Mouse (Mus musculus) T-helper 2 cell (primary cell): ENCODE data around the gene Ace3.
"Not testable (repeated sequence)": the region's sequence is repeated elsewhere in the genome, so short reads cannot be mapped to it uniquely, and the experiment has no call there.

Source experiments
- in situ Hi-C: fragments of 300-600 bp; cut with MboI, MseI; formaldehyde crosslinking; loops from one replicate; pipeline ENCODE4 v1.15.1; 2025; ENCODE audit warnings: high pct_unique_total_duplicates

The Ace3 gene

DNA sequence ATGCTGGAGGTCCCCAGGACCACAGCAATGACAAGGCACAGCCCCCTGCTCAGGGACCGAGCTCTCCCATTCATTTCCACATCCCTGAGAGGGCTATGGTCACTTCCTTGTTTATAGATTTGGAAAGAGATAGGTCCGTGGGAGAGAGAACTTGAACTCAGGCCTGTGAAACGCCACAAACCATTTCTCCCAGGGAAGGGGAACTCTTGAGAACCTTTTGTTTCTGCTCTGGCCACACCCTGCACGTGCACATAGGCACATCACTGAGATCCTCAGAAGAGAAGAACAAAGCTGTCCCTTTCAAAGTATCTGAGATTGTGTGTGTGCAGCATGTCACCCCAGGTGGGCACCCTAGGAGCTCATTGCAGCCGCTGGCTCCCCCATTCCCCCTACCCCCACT is 15.8 kb upstream of the Ace3 start:
- in situ Hi-C loops = no loop called here

DNA sequence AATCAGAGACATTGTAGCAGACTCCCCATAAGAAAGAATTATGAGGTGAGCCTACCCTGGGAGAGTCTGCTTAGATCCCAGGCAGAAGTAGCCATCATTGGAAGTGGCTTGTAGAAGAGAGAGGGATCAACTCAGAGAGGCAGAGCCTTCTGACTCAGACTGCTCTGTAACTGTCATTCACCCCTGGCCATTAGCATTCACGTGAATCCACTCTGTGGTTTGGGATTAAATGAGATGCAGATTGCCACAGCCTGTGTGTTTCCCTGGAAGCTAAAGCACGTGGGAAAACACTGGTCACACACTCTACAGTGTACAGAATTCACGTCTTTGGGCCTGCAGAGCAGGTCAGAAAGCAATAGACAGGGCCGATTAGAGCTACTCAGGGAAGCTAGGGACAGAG is 10.0 kb upstream of the Ace3 start:
- in situ Hi-C loops = no loop called here

DNA sequence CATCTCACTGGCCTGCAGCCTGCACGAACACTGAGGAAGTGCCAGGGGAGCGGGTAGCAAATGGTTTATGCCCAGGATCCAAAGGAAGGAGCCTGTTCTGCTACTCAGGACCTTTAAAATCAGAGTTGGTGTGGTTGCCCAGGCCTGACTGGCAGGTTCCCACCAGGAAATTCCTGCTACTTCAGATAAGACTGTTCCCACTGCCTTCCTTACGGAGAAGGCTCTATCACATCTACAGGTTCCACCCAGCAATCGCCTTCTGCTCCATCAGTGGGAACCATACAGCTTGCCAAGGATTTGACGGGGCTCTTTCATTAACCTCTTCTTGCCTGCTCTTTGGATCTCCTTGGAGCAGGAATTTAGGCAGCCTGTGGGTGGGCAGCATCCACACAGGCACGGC is 7.0 kb upstream of the Ace3 start:
- in situ Hi-C loops = no loop called here

DNA sequence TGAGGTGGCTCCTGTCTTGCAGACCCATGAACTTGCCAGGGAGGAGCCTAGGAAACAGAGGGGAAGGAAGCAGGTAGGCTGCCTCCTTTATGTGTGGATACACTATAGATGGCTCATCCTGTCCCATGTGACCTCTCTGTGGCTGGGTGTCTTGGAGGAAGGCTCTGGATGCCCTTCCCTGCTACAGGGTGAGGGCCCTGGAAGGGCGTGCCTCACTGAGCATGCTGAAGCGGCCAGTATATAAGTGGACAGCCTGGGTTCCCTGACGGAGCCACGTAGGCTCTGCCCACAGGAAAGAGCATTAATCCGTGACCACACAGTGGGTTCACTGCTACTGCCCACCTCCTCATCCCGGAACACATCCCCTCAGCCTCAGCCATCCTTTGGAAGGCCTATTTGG is 5.0 kb upstream of the Ace3 start:
- in situ Hi-C loops = no loop called here

DNA sequence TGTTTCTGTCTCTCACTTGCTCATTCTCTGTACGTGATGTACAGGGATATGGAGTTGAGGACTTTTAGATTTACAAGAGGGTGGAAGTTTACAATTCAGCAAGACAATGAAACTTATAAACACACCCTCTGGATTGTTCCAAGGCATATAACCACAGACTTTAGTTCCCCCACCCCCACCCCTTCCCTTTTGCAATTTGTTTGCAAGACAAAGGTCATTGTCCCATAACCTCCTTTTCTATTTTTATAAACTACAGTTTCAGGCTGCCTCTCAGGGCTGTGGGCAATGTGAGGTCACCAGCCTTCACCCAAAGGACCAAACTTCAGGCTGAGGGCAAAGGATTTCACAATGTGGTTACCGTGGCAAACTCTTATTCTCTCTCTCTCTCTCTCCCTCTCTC is 4.2 kb upstream of the Ace3 start:
- in situ Hi-C loops = no loop called here

DNA sequence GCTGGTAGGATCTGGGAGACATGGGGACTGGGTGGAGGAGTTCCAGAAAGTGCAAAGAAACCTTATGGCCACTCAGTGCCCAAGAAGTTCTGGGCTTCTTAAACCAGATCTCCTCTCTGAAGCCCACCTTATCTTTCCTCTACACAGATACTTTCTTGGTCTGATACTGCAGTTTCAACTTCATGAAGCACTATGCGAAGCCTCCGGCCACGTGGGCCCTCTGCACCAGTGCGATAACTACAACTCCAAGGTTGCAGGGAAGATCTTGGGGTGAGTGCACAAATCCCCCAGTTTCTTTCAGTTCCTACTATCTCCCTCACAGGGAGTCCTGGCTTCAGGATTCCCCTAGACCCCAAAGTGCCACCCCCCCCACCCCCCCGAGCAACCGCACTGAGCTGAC is 5.6 kb downstream of the Ace3 start:
- in situ Hi-C loops = no loop called here

DNA sequence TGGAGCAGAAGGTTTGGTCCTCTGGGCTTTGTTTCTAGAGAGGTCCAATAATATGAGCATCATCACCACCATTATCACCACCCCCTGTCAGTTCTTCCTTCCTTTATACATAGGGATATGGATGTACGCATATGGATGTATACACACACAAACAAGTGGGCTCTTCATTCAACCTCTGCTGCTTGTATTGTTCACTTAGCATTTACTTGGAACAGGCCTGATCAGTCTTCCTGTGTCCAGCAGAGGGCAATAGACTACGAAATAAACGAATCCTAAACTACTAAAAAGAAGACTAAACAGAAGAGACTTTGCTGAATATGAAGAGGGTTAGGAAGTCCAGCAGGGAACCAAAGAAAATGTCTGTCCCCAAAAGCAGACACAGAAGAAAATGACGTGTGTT is 7.2 kb downstream of the Ace3 start:
- in situ Hi-C loops = no loop called here

DNA sequence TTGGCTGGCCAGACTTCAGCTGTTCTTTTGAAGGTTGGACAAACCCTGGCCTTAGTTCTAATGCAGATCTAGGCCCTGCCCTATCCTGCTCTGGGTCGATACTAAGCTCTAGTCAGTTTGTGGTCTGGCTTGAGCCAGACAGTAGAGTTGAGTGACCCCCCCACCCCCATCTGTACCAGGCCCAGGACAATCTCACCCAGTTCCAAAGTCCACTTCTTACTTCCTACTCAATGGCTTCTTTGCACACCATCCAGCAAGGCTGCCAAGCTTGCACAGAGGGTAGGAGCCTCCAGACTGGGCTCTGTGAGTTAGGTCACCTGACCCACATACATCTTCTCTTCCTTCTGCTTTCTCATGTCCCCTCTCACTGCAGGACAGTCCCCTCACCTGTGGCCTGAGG is 10.1 kb downstream of the Ace3 start:
- in situ Hi-C loops = no loop called here

DNA sequence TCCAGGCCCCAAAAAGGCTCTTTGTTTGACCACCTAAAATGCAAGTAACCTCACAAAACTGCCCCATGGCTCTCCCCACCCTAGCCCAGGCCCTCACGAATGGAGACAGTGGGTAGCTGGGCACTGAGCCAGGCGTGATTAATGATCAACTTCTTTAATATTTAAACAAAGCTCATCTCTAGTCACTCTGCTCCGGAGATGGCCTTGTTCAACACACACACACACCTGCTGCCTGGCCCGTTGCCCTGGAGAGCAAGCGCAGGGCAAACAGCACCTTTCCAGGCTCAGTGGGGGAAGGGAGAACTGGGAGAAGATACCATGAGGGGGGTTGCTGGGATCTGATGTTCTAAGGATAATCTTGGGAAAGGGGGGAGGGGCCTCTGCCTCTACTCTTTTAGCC is 11.5 kb downstream of the Ace3 start:
- in situ Hi-C loops = no loop called here

DNA sequence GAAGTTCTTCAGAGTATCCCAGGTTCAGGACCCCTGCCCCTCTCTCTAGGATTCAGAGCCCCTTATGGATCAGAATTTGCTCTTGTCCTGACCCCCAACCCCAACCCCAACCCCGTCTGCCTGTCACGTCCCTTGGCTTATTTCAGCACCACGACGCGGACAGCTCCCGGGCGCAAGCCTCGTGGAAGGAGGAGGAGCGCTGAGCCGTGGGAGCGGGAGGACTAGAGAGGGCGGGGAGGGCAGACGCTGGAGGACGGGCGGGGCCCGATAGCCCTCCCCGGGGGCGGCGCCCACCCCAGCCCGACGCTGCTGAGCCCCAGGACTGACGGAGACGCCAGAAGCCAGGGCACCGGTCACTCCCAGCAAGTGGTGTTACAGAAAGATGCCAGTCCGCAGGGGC is 13.3 kb downstream of the Ace3 start, which contains the start of gene Kcnh6:
Gene Kcnh6, plus strand, starts transcription at position 304 of the 400 bp plus-strand sequence.
- in situ Hi-C loops = no loop called here

DNA sequence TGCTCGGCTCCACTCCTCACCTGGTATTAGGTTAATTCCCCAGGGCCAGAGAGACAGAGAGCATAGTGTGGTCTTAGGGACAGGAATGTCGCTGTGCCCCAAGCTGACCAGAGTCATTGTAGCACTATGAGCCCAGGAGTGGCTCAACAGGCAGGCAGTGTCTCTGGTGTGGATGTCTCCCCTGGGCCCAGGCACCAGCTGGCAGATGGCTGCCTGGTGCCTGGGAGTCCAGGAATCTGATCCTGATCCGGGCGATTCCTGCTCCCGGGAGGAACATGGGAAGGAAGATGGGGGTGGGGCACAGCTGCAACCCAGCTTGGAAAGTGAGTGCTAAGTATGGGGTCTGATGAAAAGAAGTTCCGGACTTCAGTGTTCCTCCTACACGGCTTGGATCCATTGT is 18.2 kb downstream of the Ace3 start:
- in situ Hi-C loops = no loop called here

DNA sequence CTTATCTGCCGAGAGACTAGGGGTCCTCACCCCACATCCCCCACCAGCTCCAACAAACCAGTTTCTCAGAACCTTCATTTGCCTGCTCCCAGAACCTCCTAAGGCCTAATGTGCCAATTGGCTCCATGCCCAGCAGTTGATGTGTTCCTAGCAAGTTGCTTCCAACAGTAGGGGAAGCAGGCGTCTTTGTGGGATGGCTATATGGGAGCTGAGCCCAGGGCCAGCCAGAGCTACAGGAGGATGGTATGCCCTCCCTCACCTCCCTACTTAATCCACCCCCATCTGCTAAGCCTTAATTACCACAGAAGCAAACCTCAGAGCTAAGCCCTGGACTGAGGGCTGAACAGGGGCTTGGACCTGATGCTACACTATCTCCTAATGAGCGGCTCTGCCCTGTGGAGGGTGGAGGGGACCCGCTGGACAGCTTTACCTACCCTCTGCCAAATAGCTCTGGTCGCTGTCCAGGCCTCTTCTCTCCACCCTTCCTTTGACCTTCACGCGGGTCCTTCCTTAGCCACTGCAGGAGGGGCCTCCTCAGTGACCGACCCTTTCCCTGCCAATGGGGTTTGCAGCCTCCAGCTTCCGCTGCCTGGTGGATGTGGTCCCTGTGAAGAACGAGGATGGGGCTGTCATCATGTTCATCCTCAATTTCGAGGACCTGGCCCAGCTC is 19.2 kb downstream of the Ace3 start:
- in situ Hi-C loops = no loop called here

DNA sequence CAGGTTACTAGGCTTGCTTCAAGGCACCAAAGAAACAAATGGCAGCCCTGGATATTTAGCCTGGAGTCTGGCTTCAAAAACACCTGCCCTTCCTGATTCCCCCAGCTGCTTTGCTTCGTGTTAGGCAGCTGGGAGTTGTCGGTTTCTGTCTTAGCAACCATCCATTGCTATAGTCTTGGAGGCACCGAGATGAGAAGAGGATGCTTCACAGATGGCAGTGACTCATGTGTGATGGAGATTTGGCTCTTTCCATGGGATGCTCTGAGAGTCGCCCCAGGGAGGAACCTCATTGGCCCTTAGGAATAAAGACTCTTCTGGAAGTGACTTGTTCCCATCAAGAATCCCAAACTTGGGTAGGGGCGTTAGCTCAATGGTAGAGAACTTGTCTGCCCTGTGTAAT is 22.0 kb downstream of the Ace3 start:
- in situ Hi-C loops = no loop called here

DNA sequence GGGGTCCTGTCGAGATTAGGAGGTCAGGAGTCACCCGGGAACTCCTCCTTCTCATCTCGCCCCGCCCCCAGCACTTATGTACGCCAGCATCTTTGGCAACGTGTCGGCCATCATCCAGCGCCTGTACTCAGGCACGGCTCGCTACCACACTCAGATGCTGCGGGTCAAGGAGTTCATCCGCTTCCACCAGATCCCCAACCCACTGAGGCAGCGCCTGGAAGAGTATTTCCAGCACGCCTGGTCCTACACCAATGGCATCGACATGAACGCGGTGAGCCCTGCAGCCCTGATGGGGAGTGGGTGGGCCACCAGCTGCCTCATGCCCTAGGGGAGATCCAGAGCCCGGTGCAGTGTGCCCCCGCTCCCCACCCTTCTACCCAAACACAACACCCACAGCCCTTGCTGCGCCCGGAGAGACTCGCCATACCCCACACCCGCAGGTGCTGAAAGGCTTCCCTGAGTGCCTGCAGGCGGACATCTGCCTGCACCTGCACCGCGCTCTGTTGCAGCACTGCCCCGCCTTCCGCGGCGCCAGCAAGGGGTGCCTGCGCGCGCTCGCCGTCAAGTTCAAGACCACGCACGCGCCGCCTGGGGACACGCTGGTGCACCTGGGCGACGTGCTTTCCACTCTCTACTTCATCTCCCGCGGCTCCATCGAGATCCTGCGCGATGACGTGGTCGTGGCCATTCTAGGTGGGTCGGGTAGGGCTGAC is 25.7 kb downstream of the Ace3 start:
- in situ Hi-C loops = no loop called here

DNA sequence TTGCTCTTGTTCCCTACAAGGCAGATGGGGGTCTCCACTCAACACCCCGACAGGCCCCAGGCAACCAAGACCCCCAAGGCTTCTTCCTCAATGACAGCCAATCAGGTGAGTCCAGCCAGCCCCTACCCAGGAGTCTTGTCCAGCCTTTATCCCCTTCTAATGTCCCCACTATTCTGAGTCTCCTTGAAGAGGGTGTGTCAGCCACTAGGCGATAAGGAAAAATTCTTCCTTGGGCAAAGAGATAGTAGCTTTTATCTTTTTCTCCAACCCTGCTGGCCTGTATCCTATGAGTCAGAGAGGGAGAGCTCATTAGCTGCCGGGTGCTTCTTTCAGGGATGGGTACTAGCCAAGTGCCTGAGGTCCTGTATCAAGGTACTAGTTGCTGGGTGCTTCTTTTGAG is 31.3 kb downstream of the Ace3 start:
- in situ Hi-C loops = no loop called here

DNA sequence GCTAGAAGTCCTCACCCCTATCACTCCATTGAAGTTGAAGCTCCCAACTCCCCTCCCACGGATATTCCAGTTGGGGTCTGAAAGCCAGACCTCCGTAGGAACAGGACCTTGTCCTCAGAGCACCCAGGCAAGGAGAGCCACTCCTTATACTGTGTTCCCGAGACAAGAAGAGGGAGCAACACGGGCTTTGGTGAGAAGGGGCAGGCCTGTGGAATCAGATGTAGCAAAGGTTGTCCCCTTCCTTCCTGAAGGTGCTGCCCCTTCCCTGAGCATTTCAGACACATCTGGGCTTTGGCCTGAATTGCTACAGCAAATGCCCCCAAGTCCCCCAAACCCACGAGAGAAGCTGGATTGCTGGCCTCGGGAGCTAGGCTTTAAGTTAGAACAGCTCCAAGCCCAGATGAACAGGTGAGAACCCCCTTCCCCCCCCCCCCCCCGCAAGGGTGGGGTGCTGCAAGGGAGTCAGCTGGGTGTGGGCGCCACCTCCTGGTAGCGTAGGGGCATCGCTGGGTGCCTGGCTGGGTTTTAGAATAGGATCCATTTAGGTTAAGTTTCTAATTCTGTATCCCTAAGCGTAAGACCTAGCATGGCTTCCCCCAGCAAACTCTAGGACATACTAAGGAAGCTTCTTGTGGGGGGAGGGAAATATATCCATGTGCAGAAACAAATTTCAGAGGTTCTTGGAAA is 32.1 kb downstream of the Ace3 start:
- in situ Hi-C loops = no loop called here

DNA sequence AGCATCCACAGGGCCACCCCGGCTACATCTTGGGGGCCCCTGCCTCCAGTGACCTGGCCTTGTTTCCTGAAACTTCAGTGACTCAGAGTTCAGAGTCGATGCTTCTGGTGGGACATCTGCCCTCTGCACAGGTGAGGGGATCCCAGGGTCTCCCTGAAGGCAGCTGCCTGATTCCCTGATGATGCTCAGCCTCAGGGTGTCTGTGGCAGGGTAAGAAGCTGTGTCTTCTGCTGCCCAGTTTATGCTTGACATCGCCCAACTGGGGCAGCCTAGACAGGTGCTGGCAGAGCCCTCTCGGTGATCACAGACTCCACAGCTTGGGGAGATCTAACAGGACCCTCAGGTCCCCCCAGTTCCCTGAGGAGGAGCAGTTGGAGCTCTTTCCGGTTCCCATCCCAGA is 33.1 kb downstream of the Ace3 start:
- in situ Hi-C loops = no loop called here

DNA sequence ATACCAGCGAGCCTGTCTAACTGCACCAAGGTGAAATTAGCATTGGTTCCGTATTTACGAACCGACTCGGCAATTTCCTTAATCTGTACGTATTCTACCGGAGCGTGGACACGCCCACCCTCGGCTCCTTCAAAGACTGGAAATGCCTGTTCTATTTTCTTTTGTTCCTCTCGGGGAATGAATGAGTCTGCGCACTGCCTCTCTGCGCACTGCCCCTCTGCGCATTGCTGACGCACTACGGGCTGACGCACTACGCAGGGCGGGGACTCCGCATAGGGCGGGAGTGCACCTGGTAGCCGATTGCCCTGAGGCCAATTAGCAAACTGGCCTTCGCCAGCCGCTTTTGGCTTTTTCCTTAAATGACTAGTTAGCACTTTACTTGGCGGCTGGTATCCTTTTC is 37.6 kb downstream of the Ace3 start:
- in situ Hi-C loops = not testable (repeated sequence)

DNA sequence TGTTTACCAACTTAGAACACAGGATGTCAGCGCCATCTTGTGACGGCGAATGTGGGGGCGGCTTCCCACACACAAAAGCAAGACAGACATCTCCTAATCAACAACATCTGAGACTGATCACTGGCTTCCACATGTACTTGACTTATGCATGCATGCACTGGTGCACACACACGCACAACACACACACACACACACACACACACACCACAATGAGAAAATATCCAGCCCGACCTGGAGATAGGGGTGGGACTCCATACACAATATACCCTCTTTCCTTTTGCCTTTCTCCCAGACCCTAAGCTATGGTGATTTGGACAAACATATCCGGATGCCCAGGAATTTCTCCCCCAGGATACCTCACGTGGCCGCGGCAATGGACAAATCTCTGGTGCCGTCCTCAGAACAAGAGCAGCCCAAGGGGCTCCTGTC is 39.0 kb downstream of the Ace3 start:
- in situ Hi-C loops = no loop called here

DNA sequence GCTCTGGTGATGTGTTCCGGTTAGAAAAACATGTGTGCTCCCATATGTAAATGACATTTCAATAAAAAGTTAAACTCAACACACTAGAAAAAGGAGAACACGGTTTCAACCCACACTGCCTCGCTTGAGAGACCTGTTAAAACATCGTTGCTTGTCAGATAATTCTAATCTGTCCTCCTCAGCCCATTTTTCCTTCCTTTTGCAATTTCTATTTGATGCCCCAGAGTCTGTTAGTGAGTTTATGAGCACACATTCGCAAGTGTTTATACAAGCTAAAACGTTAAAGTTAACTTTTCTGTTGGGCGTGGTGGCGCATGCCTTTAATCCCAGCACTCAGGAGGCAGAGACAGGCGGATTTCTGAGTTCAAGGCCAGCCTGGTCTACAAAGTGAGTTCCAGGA is 40.5 kb downstream of the Ace3 start:
- in situ Hi-C loops = no loop called here

DNA sequence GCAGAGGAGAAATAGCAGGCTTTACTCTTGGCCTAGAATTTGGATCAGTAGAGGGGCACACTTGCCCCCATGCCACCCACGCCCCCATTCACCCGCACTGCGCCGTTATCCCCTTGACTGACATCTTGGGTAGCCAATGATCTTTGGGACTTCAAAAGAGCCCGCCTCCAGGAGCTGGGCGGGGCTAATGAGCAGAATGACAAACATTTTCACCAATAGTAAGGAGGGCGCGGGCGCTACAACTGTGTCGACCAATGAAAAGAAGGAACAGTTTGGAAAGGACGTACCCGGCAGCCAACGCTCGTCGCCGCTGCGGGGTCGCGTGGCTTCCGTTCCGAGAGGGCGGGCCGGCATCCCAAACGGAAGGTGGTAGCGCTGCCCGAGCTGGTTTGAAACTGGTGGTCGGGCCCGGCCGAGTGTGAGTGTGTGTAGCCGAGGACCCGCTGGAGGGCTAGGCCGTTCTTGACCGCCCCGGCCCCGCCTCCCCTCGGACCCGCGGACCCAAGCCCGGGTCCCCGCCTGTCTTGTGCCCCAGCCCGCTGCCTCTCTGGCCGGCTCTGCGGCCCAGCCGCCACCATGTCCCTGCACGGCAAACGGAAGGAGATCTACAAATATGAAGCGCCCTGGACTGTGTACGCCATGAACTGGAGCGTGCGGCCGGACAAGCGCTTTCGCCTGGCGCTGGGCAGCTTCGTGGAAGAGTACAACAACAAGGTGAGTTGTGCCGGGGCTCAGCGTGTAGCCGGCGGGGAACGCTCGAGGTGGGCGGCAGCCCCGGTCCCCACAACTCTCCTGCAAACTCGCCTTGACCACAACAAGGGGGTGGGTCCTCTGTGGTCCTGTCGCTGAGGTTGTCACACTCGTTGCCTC is 42.3 kb downstream of the Ace3 start, which contains the start of gene Dcaf7:
Gene Dcaf7, plus strand, starts transcription at position 325 of the 870 bp plus-strand sequence.
- in situ Hi-C loops = no loop called here

DNA sequence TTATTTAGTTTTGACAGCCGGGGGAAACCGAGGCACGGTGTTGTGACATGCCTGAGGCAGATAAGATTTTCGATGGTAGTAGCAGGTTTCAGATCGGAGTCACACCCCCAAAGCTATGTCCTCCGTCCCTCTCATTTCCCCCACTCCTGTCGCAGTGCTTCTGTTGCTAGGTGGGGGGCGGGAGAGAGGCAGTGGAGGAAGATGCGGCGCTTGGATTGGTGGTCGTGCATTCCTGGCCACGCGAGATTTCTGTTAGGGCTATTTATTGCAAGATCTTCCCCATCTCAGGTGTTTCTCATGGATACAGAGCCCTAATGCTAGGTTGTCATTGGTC is 42.9 kb downstream of the Ace3 start:
- in situ Hi-C loops = no loop called here
